Mouse (Mus musculus): ENCODE measurements at regions not wholly inside any gene's neighbourhood (a gene's known extent, or its start where the extent isn't known, plus 50 kb on each side); places are given as distances from the start of the nearest gene placed in this dataset.

GRCm38 (mm10) chr10:125515026-125515425, 125.8 kb upstream of the Slc16a7 start:
- TF ChIP-seq POLR2A (IDR thresholded peaks at IDR 0.05; ENCODE audit: borderline replicate concordance, extremely low read depth, low read depth, low read length) (no peak), CTCF (IDR thresholded peaks at IDR 0.05; ENCODE audit: insufficient read depth, low read length) (no peak)

All from lung, adult 2 months (tissue).